Mouse (Mus musculus) lung, postnatal 0 days (tissue): ENCODE data around the gene Cbx8. TPM values are rescaled to one million over a fixed set of nuclear protein-coding genes. Genes with fewer than 3 reads are reported as not detected.

Experiments used
- ATAC-seq: fragments of 200-750 bp; cut with Nextera tagmentation; 2 replicates; pipeline ENCODE4 v1.8.0; 2017; ENCODE audit warnings: moderate library complexity
- DNase-seq: peaks from one replicate; pipeline ENCODE4 v3.0.0-alpha.2; 2016; ENCODE audit warnings: low spot score
- H3K27ac ChIP-seq: fragments of 300-500 bp; sonication (generic); 2 replicates; pipeline ENCODE4 v1.5.1; 2014; ENCODE audit warnings: antibody characterized with exemption, mild to moderate bottlenecking, low read length, mixed read lengths
- H3K27me3 ChIP-seq: fragments of 300-500 bp; sonication (generic); replicated peaks from 2 replicates; pipeline ENCODE4 v1.6.1; 2014; ENCODE audit warnings: low read length, mixed read lengths; ENCODE audit not compliant: insufficient read depth
- H3K36me3 ChIP-seq: fragments of 300-500 bp; sonication (generic); 2 replicates; pipeline ENCODE4 v1.6.1; 2014; ENCODE audit warnings: low read length, mixed read lengths; ENCODE audit not compliant: insufficient read depth
- H3K4me1 ChIP-seq: fragments of 300-500 bp; sonication (generic); 2 replicates; pipeline ENCODE4 v1.6.1; 2014; ENCODE audit warnings: antibody characterized with exemption, low read depth, low read length, mixed read lengths; ENCODE audit not compliant: insufficient read depth
- H3K4me2 ChIP-seq: fragments of 300-500 bp; sonication (generic); replicated peaks from 2 replicates; pipeline ENCODE4 v1.6.1; 2014; ENCODE audit warnings: low read depth, mild to moderate bottlenecking, low read length, moderate library complexity, mixed read lengths
- H3K4me3 ChIP-seq: fragments of 300-500 bp; sonication (generic); 2 replicates; pipeline ENCODE4 v1.5.1; 2014; ENCODE audit warnings: low read depth, low read length
- H3K9ac ChIP-seq: fragments of 300-500 bp; sonication (generic); replicated peaks from 2 replicates; pipeline ENCODE4 v1.6.1; 2014; ENCODE audit warnings: low read depth, mild to moderate bottlenecking
- H3K9me3 ChIP-seq: fragments of 300-500 bp; sonication (generic); 2 replicates; pipeline ENCODE4 v1.6.1; 2016; ENCODE audit warnings: low read length, mixed read lengths
- CTCF ChIP-seq: IDR thresholded peaks from 2 replicates; pipeline ENCODE4 v1.5.1; 2016; ENCODE audit warnings: antibody characterized with exemption, mild to moderate bottlenecking
- EP300 ChIP-seq: IDR thresholded peaks from 2 replicates; pipeline ENCODE4 v1.6.1; 2016; ENCODE audit warnings: antibody characterized with exemption, mild to moderate bottlenecking, control low read depth
- WGBS: fragments of 180-500 bp; shearing (Covaris S2); extraction: QIAGEN DNeasy Blood & Tissue Kit; methylation state at CpG from one replicate; pipeline ENCODE4 v1.1.7; 2014; 5-methylcytosine and 5-hydroxymethylcytosine counted together
- polyA plus RNA-seq: library from polyadenylated mRNA; unstranded; fragments of >200 nt; fragmentation: Nextera tagmentation; extraction: Ambion mirVana; gene quantifications from 2 replicates; pipeline ENCODE4 v1.2.1, GENCODE M21; 2015

Gene Cbx8
- polyA plus RNA-seq, 1 experiment from 2014 or later: 9.4 TPM

- 80% methylated on average over 10 of the region's 10 CpGs for WGBS
- DNase-seq: no peak
- no peaks in the 10 kb centered on the region for H3K27me3 ChIP-seq
- H3K9ac ChIP-seq: no peak within 1 kb of the TSS
- H3K36me3 ChIP-seq: no peaks in the 10 kb centered on the region
- no peaks in the 10 kb centered on the region for H3K4me1 ChIP-seq
- H3K9me3 ChIP-seq: no peaks in the 10 kb centered on the region
- ATAC-seq: no peak
- H3K27ac ChIP-seq: no peak within 1 kb of the TSS
- no peak within 1 kb of the TSS for H3K4me3 ChIP-seq
- H3K4me2 ChIP-seq: no peak within 1 kb of the TSS
- TF ChIP-seq EP300: no peak
- no peak for TF ChIP-seq CTCF
These were observed 52.8 kb downstream of the Cbx8 start, which contains the start of gene Enpp7 for GRCm38 (mm10) chr11:118987999-118988398. TSS of gene Enpp7 (plus strand) at chr11:118988188.

Other genes with a start within 250 kb of the Cbx8 start
- 0.97 and 1.1 TPM in 2 replicates for gene Rbfox3, start 129.4 kb downstream of the Cbx8 start, polyA plus RNA-seq
- not detected in 2 replicates for gene Enpp7, start 52.8 kb downstream of the Cbx8 start, polyA plus RNA-seq
- gene Cbx2, start 18.0 kb downstream of the Cbx8 start, polyA plus RNA-seq: 6.2 and 6.9 TPM in 2 replicates
- gene Cbx4, start 45.3 kb upstream of the Cbx8 start, polyA plus RNA-seq: 8.9 and 9.7 TPM in 2 replicates
- 11.9 and 12.9 TPM in 2 replicates for gene Tbc1d16, start 187.5 kb upstream of the Cbx8 start, polyA plus RNA-seq
- gene Ccdc40, start 187.6 kb upstream of the Cbx8 start, polyA plus RNA-seq: 6.1 and 6.3 TPM in 2 replicates
- gene Gaa, start 226.9 kb upstream of the Cbx8 start, polyA plus RNA-seq: 39.1 and 45.1 TPM in 2 replicates